Mouse (Mus musculus): ENCODE data around the gene Adcy1. TPM values are rescaled to one million over a fixed set of nuclear protein-coding genes. Genes with fewer than 3 reads are reported as not detected.

Gene Adcy1
- 12.3 and 12.8 TPM in 2 replicates for polyA plus RNA-seq (2015; fragmentation: Nextera tagmentation; extraction: Ambion mirVana)

GRCm38 (mm10) chr11:7063001-7063584 is at the start of gene Adcy1:
Gene Adcy1 (plus strand): TSS chr11:7063489.
- under 1% methylated on average over 42 of the region's 69 CpGs for WGBS
- Histone ChIP-seq H3K4me3 (peak within 1 kb of the TSS; percentile 80), H3K36me3 (no peaks in the 10 kb centered on the region), H3K27ac (replicated peaks) (peak within 1 kb of the TSS; percentile 74), H3K4me2 (peak within 1 kb of the TSS; percentile 82), H3K4me1 (replicated peaks) (peaks cover 42% of the 10 kb centered on the region), H3K9me3 (no peaks in the 10 kb centered on the region), H3K9ac (peak within 1 kb of the TSS; percentile 67), H3K27me3 (0 out of 2 replicates have a peak, but pooled peaks cover 14% of the 10 kb centered on the region)
- ATAC-seq (ENCODE audit: low FRiP score, low read depth), result peak; percentile 68

DNA sequence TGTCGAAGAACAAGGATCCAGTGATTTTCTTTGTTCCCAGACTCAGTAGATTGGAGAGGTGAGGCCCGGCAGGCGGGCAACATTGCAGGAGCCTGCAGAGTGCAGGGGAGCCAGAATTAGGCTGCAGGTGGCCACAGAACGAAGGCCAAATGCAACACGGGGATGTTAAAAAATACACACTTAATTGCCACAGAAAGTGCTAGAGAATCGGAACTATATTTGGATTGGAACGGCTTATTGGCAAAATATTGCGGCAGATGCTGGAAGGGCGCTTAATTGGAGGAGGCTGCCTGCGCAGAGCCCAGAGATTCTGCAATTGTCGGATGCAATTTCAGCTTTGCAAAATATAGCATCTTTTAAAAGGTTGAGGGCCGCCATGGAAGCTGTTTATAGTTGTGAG is 46.4 kb upstream of the Adcy1 start:
- H3K27me3 ChIP-seq, result no peaks in the 10 kb centered on the region
- no peak for ATAC-seq (ENCODE audit: low FRiP score, low read depth)
- no peak overlapping the region for H3K9ac ChIP-seq
- no peaks in the 10 kb centered on the region for H3K4me1 ChIP-seq (replicated peaks)
- H3K4me3 ChIP-seq, result no peak overlapping the region
- no peaks in the 10 kb centered on the region for H3K9me3 ChIP-seq
- 84% methylated on average over 12 of the region's 12 CpGs for WGBS
- no peak overlapping the region for H3K4me2 ChIP-seq
- no peak overlapping the region for H3K27ac ChIP-seq (replicated peaks)
- H3K36me3 ChIP-seq, result no peaks in the 10 kb centered on the region

DNA sequence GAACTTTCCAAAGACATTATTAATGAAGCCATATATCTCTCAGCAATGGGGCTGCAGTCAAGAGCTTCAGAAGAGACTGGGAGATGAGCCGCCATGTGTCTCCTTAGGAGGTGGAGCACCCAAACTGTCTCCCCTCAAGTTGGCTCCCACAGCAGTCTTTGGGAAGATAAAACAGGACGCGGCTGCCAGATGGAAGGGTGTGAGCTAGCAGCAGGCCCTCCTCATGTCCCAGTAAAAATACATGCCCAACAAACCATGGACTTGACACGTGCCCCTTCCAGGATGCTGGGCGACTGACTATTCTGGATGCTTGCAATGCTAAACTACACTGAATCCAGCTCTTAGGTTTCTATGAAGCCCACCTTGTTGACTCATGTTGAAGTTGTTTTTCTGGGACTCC is 45.2 kb upstream of the Adcy1 start:
- Histone ChIP-seq H3K9me3 (no peaks in the 10 kb centered on the region), H3K4me1 (replicated peaks) (no peaks in the 10 kb centered on the region), H3K4me3 (no peak overlapping the region), H3K9ac (no peak overlapping the region), H3K4me2 (no peak overlapping the region), H3K27ac (replicated peaks) (no peak overlapping the region), H3K27me3 (no peaks in the 10 kb centered on the region), H3K36me3 (no peaks in the 10 kb centered on the region)
- WGBS, result 93% methylated on average over 5 of the region's 5 CpGs
- ATAC-seq (ENCODE audit: low FRiP score, low read depth), result no peak

DNA sequence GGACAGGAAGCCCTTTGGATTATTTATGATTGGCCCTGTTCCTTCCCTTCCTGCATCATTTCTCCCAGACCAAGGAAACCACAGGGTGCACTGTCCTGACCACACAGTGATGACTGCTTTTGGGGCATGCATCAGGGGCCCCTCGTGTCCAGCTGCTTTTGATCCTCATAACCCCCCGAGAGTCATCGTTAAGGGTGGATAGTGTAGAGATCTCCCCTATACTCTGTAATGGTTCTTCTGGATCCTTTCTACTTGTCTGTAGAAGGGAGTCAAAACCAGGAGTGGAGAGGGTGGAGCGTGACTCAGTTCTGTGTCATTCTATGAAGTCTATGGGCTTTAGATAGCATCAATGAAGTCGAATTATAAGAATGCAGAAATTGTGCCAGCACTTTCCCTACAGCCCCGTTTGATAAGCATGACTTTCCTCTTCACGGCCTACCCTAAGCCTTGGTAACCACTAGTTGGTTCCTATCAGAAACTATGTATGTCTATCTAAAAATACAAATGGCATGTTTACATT is 44.2 kb upstream of the Adcy1 start:
- Histone ChIP-seq H3K9me3 (no peaks in the 10 kb centered on the region), H3K4me1 (replicated peaks) (no peaks in the 10 kb centered on the region), H3K9ac (no peak overlapping the region), H3K4me3 (no peak overlapping the region), H3K27ac (replicated peaks) (no peak overlapping the region), H3K27me3 (no peaks in the 10 kb centered on the region), H3K4me2 (no peak overlapping the region), H3K36me3 (no peaks in the 10 kb centered on the region)
- WGBS, result 88% methylated on average over 7 of the region's 7 CpGs
- ATAC-seq (ENCODE audit: low FRiP score, low read depth), result no peak

- no peaks in the 10 kb centered on the region for H3K36me3 ChIP-seq
- no peak overlapping the region for H3K9ac ChIP-seq
- no peaks in the 10 kb centered on the region for H3K9me3 ChIP-seq
- H3K4me3 ChIP-seq, result no peak overlapping the region
- H3K4me2 ChIP-seq, result no peak overlapping the region
- 82% methylated on average over 2 of the region's 2 CpGs for WGBS
- no peak for ATAC-seq (ENCODE audit: low FRiP score, low read depth)
- no peaks in the 10 kb centered on the region for H3K27me3 ChIP-seq
- H3K4me1 ChIP-seq (replicated peaks), result no peaks in the 10 kb centered on the region
- no peak overlapping the region for H3K27ac ChIP-seq (replicated peaks)
Measured at GRCm38 (mm10) chr11:7033063-7033462, 30.2 kb upstream of the Adcy1 start.

GRCm38 (mm10) chr11:7039722-7040121 is 23.6 kb upstream of the Adcy1 start:
- 44% methylated on average over 7 of the region's 7 CpGs for WGBS
- H3K27me3 ChIP-seq, result no peaks in the 10 kb centered on the region

DNA sequence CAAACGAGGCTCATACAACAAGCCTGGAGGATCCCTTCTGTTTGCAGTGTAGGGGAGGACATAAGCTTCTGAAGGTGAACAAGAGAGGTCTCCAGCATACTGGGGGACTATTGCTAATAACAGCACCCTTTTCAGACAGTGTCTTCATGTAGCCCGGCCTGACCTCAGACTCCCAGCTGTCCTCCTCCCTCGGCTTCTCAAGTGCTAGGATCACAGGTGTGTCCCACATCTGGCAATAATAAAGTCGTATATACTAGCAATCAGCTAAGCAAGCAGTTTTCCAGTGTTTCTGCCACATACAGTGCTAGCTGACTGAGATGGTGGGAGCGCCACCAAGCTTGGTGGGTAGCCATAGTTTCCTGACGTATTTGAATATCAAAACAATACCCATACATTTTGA is 22.5 kb upstream of the Adcy1 start:
- Histone ChIP-seq H3K4me3 (no peak overlapping the region), H3K4me2 (no peak overlapping the region), H3K36me3 (no peaks in the 10 kb centered on the region), H3K9ac (no peak overlapping the region), H3K27ac (replicated peaks) (no peak overlapping the region), H3K9me3 (no peaks in the 10 kb centered on the region), H3K4me1 (replicated peaks) (no peaks in the 10 kb centered on the region), H3K27me3 (no peaks in the 10 kb centered on the region)
- no peak for ATAC-seq (ENCODE audit: low FRiP score, low read depth)
- 77% methylated on average over 6 of the region's 6 CpGs for WGBS

More at GRCm38 (mm10) chr11:7039722-7040121, 23.6 kb upstream of the Adcy1 start:
- no peak overlapping the region for H3K9ac ChIP-seq
- no peak for ATAC-seq (ENCODE audit: low FRiP score, low read depth)
- no peak overlapping the region for H3K4me2 ChIP-seq
- H3K36me3 ChIP-seq, result no peaks in the 10 kb centered on the region
- no peak overlapping the region for H3K4me3 ChIP-seq
- H3K27ac ChIP-seq (replicated peaks), result no peak overlapping the region
- no peaks in the 10 kb centered on the region for H3K9me3 ChIP-seq
- no peaks in the 10 kb centered on the region for H3K4me1 ChIP-seq (replicated peaks)

GRCm38 (mm10) chr11:7047176-7047575 is 16.1 kb upstream of the Adcy1 start:
- H3K4me1 ChIP-seq (replicated peaks), result no peaks in the 10 kb centered on the region
- H3K27me3 ChIP-seq, result no peaks in the 10 kb centered on the region
- no peak overlapping the region for H3K27ac ChIP-seq (replicated peaks)
- no peak overlapping the region for H3K9ac ChIP-seq
- H3K4me3 ChIP-seq, result no peak overlapping the region
- 91% methylated on average over 2 of the region's 2 CpGs for WGBS
- no peaks in the 10 kb centered on the region for H3K36me3 ChIP-seq
- no peaks in the 10 kb centered on the region for H3K9me3 ChIP-seq
- no peak overlapping the region for H3K4me2 ChIP-seq
- no peak for ATAC-seq (ENCODE audit: low FRiP score, low read depth)

- no peak overlapping the region for H3K4me3 ChIP-seq
- no peaks in the 10 kb centered on the region for H3K9me3 ChIP-seq
- no peak for ATAC-seq (ENCODE audit: low FRiP score, low read depth)
- H3K4me2 ChIP-seq, result no peak overlapping the region
- no peak overlapping the region for H3K9ac ChIP-seq
- H3K4me1 ChIP-seq (replicated peaks), result no peaks in the 10 kb centered on the region
- H3K36me3 ChIP-seq, result no peaks in the 10 kb centered on the region
- H3K27me3 ChIP-seq, result no peaks in the 10 kb centered on the region
- H3K27ac ChIP-seq (replicated peaks), result no peak overlapping the region
Measured at GRCm38 (mm10) chr11:7047584-7047983, 15.7 kb upstream of the Adcy1 start.

GRCm38 (mm10) chr11:7053710-7054109 is 9.6 kb upstream of the Adcy1 start:
- peaks cover 17% of the 10 kb centered on the region for H3K4me1 ChIP-seq (replicated peaks)
- WGBS, result 89% methylated on average over 4 of the region's 4 CpGs
- ATAC-seq (ENCODE audit: low FRiP score, low read depth), result no peak

GRCm38 (mm10) chr11:7054662-7055265 is 8.5 kb upstream of the Adcy1 start:
- H3K9ac ChIP-seq, result no peak overlapping the region
- H3K9me3 ChIP-seq, result no peaks in the 10 kb centered on the region
- H3K27ac ChIP-seq (replicated peaks), result no peak overlapping the region
- no peak overlapping the region for H3K4me3 ChIP-seq
- no peaks in the 10 kb centered on the region; the same call in 1 of the 2 replicates for H3K27me3 ChIP-seq
- no peak overlapping the region for H3K4me2 ChIP-seq
- H3K36me3 ChIP-seq, result no peaks in the 10 kb centered on the region
- peaks cover 17% of the 10 kb centered on the region for H3K4me1 ChIP-seq (replicated peaks)
- ATAC-seq (ENCODE audit: low FRiP score, low read depth), result peak; percentile 6; the same call in 1 of the 2 replicates
- WGBS, result 85% methylated on average over 6 of the region's 6 CpGs

More at GRCm38 (mm10) chr11:7053710-7054109, 9.6 kb upstream of the Adcy1 start:
- Histone ChIP-seq H3K9ac (no peak overlapping the region), H3K4me3 (no peak overlapping the region), H3K27me3 (no peaks in the 10 kb centered on the region; the same call in 1 of the 2 replicates), H3K4me2 (no peak overlapping the region), H3K9me3 (no peaks in the 10 kb centered on the region), H3K36me3 (no peaks in the 10 kb centered on the region), H3K27ac (replicated peaks) (no peak overlapping the region)

DNA sequence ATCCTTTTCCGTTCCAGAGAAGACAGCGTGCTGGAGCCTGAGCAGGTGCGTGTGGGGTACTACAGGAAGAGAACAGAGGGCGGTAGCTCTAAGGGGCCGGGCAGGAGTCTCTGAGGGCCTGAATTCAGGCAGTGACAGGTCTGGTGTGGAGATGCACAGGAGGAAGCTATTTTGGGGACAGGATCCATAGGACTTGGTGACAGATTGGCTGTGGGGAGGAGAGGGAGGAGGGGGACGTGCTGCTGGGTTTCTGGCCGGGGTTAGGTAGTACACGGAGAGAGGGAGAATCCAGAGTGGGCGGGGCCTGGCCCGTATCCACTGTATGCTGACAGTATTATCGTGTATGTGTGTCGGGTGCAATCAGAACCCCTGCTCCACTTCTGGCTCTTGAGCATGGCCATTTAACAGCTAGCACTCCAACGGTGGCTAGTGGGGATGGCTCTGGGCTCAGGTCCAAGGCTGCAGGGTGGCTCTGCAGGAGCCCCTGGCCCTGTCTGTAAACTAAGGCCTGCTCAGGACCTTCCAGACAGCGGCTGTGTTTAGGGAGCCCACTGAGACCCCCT is 7.8 kb upstream of the Adcy1 start:
- H3K9ac ChIP-seq, result no peak overlapping the region
- H3K27me3 ChIP-seq, result peaks cover 3% of the 10 kb centered on the region; the same call in 1 of the 2 replicates
- peak overlapping the region; percentile 34 for H3K4me2 ChIP-seq
- H3K27ac ChIP-seq (replicated peaks), result peak overlapping the region; percentile 71
- H3K4me1 ChIP-seq (replicated peaks), result peaks cover 17% of the 10 kb centered on the region
- ATAC-seq (ENCODE audit: low FRiP score, low read depth), result peak; percentile 86
- H3K36me3 ChIP-seq, result no peaks in the 10 kb centered on the region
- H3K9me3 ChIP-seq, result no peaks in the 10 kb centered on the region
- H3K4me3 ChIP-seq, result no peak overlapping the region
- WGBS, result 22% methylated on average over 14 of the region's 14 CpGs
